Mouse (Mus musculus) neural tube, embryonic 12.5 days (tissue): ENCODE results near the gene Sbno2. TPM values are rescaled to one million over a fixed set of nuclear protein-coding genes. Genes with fewer than 3 reads are reported as not detected.
A peak's percentile ranks its signal among the peaks of the same experiment; 100 is the strongest.

Experiments
- ATAC-seq: fragments of 200-750 bp; cut with Nextera tagmentation; 2 replicates; pipeline ENCODE4 v1.8.0; 2017; ENCODE audit warnings: low read depth, mild to moderate bottlenecking, moderate TSS enrichment, moderate library complexity; ENCODE audit not compliant: low FRiP score
- H3K27ac ChIP-seq: fragments of 300-500 bp; sonication (generic); 2 replicates; pipeline ENCODE4 v1.5.1; 2016
- H3K27me3 ChIP-seq: fragments of 300-500 bp; sonication (generic); replicated peaks from 2 replicates; pipeline ENCODE4 v1.6.1; 2016; ENCODE audit warnings: mild to moderate bottlenecking
- H3K36me3 ChIP-seq: fragments of 300-500 bp; sonication (generic); 2 replicates; pipeline ENCODE4 v1.6.1; 2016; ENCODE audit warnings: mild to moderate bottlenecking
- H3K4me1 ChIP-seq: fragments of 300-500 bp; sonication (generic); 2 replicates; pipeline ENCODE4 v1.6.1; 2016
- H3K4me2 ChIP-seq: fragments of 300-500 bp; sonication (generic); replicated peaks from 2 replicates; pipeline ENCODE4 v1.6.1; 2016; ENCODE audit warnings: mild to moderate bottlenecking
- H3K4me3 ChIP-seq: fragments of 300-500 bp; sonication (generic); 2 replicates; pipeline ENCODE4 v1.5.1; 2016
- H3K9ac ChIP-seq: fragments of 300-500 bp; sonication (generic); 2 replicates; pipeline ENCODE4 v1.6.1; 2016; ENCODE audit warnings: mild to moderate bottlenecking
- H3K9me3 ChIP-seq: fragments of 300-500 bp; sonication (generic); 2 replicates; pipeline ENCODE4 v1.6.1; 2016; ENCODE audit warnings: mild to moderate bottlenecking
- WGBS: fragments of 180-500 bp; shearing (Covaris S2); methylation state at CpG from one replicate; pipeline ENCODE4 v1.1.7; 2016; 5-methylcytosine and 5-hydroxymethylcytosine counted together
- polyA plus RNA-seq: library from polyadenylated mRNA; unstranded; fragments of >200 nt; fragmentation: Nextera tagmentation; extraction: Ambion mirVana; gene quantifications from 2 replicates; pipeline ENCODE4 v1.2.1, GENCODE M21; 2016

Sbno2 gene
- polyA plus RNA-seq, 1 experiment from 2014 or later = 15.1 TPM

- no peak overlapping the region for H3K27ac ChIP-seq
- H3K4me1 ChIP-seq = peaks cover 3% of the 10 kb centered on the region; the same call in 1 of the 2 replicates
- H3K4me3 ChIP-seq = no peak overlapping the region
- H3K9ac ChIP-seq = no peak overlapping the region
- no peak overlapping the region for H3K4me2 ChIP-seq
- WGBS = 77% methylated on average over 5 of the region's 5 CpGs
- peaks cover 37% of the 10 kb centered on the region for H3K36me3 ChIP-seq
- H3K9me3 ChIP-seq = no peaks in the 10 kb centered on the region
- H3K27me3 ChIP-seq = no peaks in the 10 kb centered on the region
- ATAC-seq = no peak
These were observed 72.4 kb downstream of the Sbno2 start for GRCm38 (mm10) chr10:80032799-80033480.

GRCm38 (mm10) chr10:80030736-80031135 lies 74.6 kb downstream of the Sbno2 start:
- H3K9me3 ChIP-seq = no peaks in the 10 kb centered on the region
- 85% methylated on average over 17 of the region's 17 CpGs for WGBS
- H3K4me3 ChIP-seq = no peak overlapping the region
- no peak for ATAC-seq
- no peaks in the 10 kb centered on the region for H3K27me3 ChIP-seq
- no peak overlapping the region for H3K4me2 ChIP-seq
- H3K9ac ChIP-seq = no peak overlapping the region
- no peak overlapping the region for H3K27ac ChIP-seq
- H3K4me1 ChIP-seq = no peaks in the 10 kb centered on the region
- H3K36me3 ChIP-seq = peaks cover 15% of the 10 kb centered on the region

- no peak overlapping the region for H3K4me3 ChIP-seq
- H3K4me1 ChIP-seq = no peaks in the 10 kb centered on the region
- no peak overlapping the region for H3K9ac ChIP-seq
- H3K4me2 ChIP-seq = no peak overlapping the region
- no peaks in the 10 kb centered on the region for H3K9me3 ChIP-seq
- H3K27me3 ChIP-seq = no peaks in the 10 kb centered on the region
- WGBS = 80% methylated on average over 9 of the region's 9 CpGs
- ATAC-seq = no peak
- H3K36me3 ChIP-seq = peaks cover 9% of the 10 kb centered on the region
- H3K27ac ChIP-seq = no peak overlapping the region
These were observed 75.2 kb downstream of the Sbno2 start for GRCm38 (mm10) chr10:80030191-80030590.

GRCm38 (mm10) chr10:80028521-80028846 lies 76.9 kb downstream of the Sbno2 start:
- H3K9ac ChIP-seq = no peak overlapping the region
- H3K9me3 ChIP-seq = no peaks in the 10 kb centered on the region
- H3K36me3 ChIP-seq = no peaks in the 10 kb centered on the region
- H3K27me3 ChIP-seq = no peaks in the 10 kb centered on the region
- 92% methylated on average over 13 of the region's 13 CpGs for WGBS
- H3K27ac ChIP-seq = no peak overlapping the region
- ATAC-seq = no peak
- H3K4me1 ChIP-seq = no peaks in the 10 kb centered on the region
- H3K4me3 ChIP-seq = no peak overlapping the region
- H3K4me2 ChIP-seq = no peak overlapping the region

GRCm38 (mm10) chr10:80027681-80028520 lies 77.5 kb downstream of the Sbno2 start:
- WGBS = 72% methylated on average over 20 of the region's 20 CpGs
- H3K4me3 ChIP-seq = no peak overlapping the region
- no peaks in the 10 kb centered on the region for H3K36me3 ChIP-seq
- H3K9me3 ChIP-seq = no peaks in the 10 kb centered on the region
- no peaks in the 10 kb centered on the region for H3K27me3 ChIP-seq
- H3K4me1 ChIP-seq = no peaks in the 10 kb centered on the region
- H3K27ac ChIP-seq = no peak overlapping the region
- no peak overlapping the region for H3K9ac ChIP-seq
- H3K4me2 ChIP-seq = no peak overlapping the region
- no peak for ATAC-seq

GRCm38 (mm10) chr10:80025889-80026288 lies 79.5 kb downstream of the Sbno2 start:
- Histone ChIP-seq H3K4me3 (no peak overlapping the region), H3K36me3 (no peaks in the 10 kb centered on the region), H3K9me3 (no peaks in the 10 kb centered on the region), H3K9ac (no peak overlapping the region), H3K27ac (no peak overlapping the region), H3K4me1 (no peaks in the 10 kb centered on the region), H3K27me3 (0 out of 2 replicates have a peak, but pooled peaks cover 5% of the 10 kb centered on the region), H3K4me2 (no peak overlapping the region)
- ATAC-seq = no peak
- WGBS = 55% methylated on average over 12 of the region's 12 CpGs

GRCm38 (mm10) chr10:80025463-80025862 lies 79.9 kb downstream of the Sbno2 start:
- Histone ChIP-seq H3K9ac (no peak overlapping the region), H3K4me1 (no peaks in the 10 kb centered on the region), H3K9me3 (no peaks in the 10 kb centered on the region), H3K4me2 (no peak overlapping the region), H3K4me3 (no peak overlapping the region), H3K27me3 (0 out of 2 replicates have a peak, but pooled peaks cover 8% of the 10 kb centered on the region), H3K27ac (no peak overlapping the region), H3K36me3 (no peaks in the 10 kb centered on the region)
- no peak for ATAC-seq
- WGBS = 76% methylated on average over 10 of the region's 10 CpGs

- no peak for ATAC-seq
- H3K4me1 ChIP-seq = no peaks in the 10 kb centered on the region
- no peaks in the 10 kb centered on the region for H3K9me3 ChIP-seq
- no peak overlapping the region for H3K9ac ChIP-seq
- H3K4me3 ChIP-seq = no peak overlapping the region
- H3K27ac ChIP-seq = no peak overlapping the region
- no peak overlapping the region for H3K4me2 ChIP-seq
- peaks cover 12% of the 10 kb centered on the region; the same call in 1 of the 2 replicates for H3K27me3 ChIP-seq
- WGBS = 57% methylated on average over 4 of the region's 4 CpGs
- H3K36me3 ChIP-seq = no peaks in the 10 kb centered on the region
These were observed 80.4 kb downstream of the Sbno2 start for GRCm38 (mm10) chr10:80025044-80025347.

- Histone ChIP-seq H3K9me3 (no peaks in the 10 kb centered on the region), H3K4me2 (0 out of 2 replicates have a peak overlapping the region, but pooled peaks have one; percentile 2), H3K4me3 (no peak overlapping the region), H3K4me1 (peaks cover 4% of the 10 kb centered on the region; the same call in 1 of the 2 replicates), H3K9ac (0 out of 2 replicates have a peak overlapping the region, but pooled peaks have one; percentile 26), H3K36me3 (no peaks in the 10 kb centered on the region), H3K27me3 (peaks cover 17% of the 10 kb centered on the region), H3K27ac (no peak overlapping the region)
- no peak for ATAC-seq
- 75% methylated on average over 15 of the region's 15 CpGs for WGBS
These were observed 80.9 kb downstream of the Sbno2 start for GRCm38 (mm10) chr10:80024229-80025043.

- WGBS = 87% methylated on average over 5 of the region's 5 CpGs
- Histone ChIP-seq H3K36me3 (no peaks in the 10 kb centered on the region), H3K27ac (no peak overlapping the region), H3K4me3 (no peak overlapping the region), H3K4me2 (no peak overlapping the region), H3K9ac (no peak overlapping the region), H3K4me1 (peaks cover 10% of the 10 kb centered on the region), H3K9me3 (no peaks in the 10 kb centered on the region), H3K27me3 (peaks cover 24% of the 10 kb centered on the region)
- ATAC-seq = no peak
These were observed 81.6 kb downstream of the Sbno2 start for GRCm38 (mm10) chr10:80023758-80024157.

- no peak overlapping the region for H3K27ac ChIP-seq
- no peak overlapping the region for H3K9ac ChIP-seq
- 94% methylated on average over 8 of the region's 8 CpGs for WGBS
- H3K4me1 ChIP-seq = peaks cover 10% of the 10 kb centered on the region
- no peak overlapping the region for H3K4me2 ChIP-seq
- ATAC-seq = no peak
- no peaks in the 10 kb centered on the region for H3K36me3 ChIP-seq
- H3K27me3 ChIP-seq = peaks cover 29% of the 10 kb centered on the region
- no peak overlapping the region for H3K4me3 ChIP-seq
- no peaks in the 10 kb centered on the region for H3K9me3 ChIP-seq
These were observed 82.6 kb downstream of the Sbno2 start for GRCm38 (mm10) chr10:80022806-80023205.

GRCm38 (mm10) chr10:80022164-80022563 lies 83.2 kb downstream of the Sbno2 start:
- Histone ChIP-seq H3K9me3 (no peaks in the 10 kb centered on the region), H3K4me3 (no peak overlapping the region), H3K4me1 (peaks cover 10% of the 10 kb centered on the region), H3K27ac (no peak overlapping the region), H3K27me3 (peaks cover 35% of the 10 kb centered on the region), H3K36me3 (no peaks in the 10 kb centered on the region), H3K4me2 (no peak overlapping the region), H3K9ac (no peak overlapping the region)
- no peak for ATAC-seq
- 92% methylated on average over 12 of the region's 12 CpGs for WGBS
